Mouse (Mus musculus) forebrain, postnatal 0 days (tissue): ENCODE measurements around the gene Ankrd44. TPM values are rescaled to one million over a fixed set of nuclear protein-coding genes. Genes with fewer than 3 reads are reported as not detected.

ENCODE experiments used
- ATAC-seq: fragments of 200-750 bp; cut with Nextera tagmentation; 2 replicates; pipeline ENCODE4 v1.8.0; 2017; ENCODE audit warnings: mild to moderate bottlenecking, moderate library complexity
- DNase-seq: peaks from one replicate; pipeline ENCODE4 v3.0.0-alpha.2; 2015
- H3K27ac ChIP-seq: fragments of 300-500 bp; sonication (generic); 2 replicates; pipeline ENCODE4 v1.5.1; 2014; ENCODE audit warnings: low read depth, mild to moderate bottlenecking, antibody characterized with exemption, low read length, moderate library complexity, mixed read lengths
- H3K27me3 ChIP-seq: fragments of 300-500 bp; sonication (generic); 2 replicates; pipeline ENCODE4 v1.6.1; 2014; ENCODE audit warnings: mild to moderate bottlenecking, low read length, mixed read lengths; ENCODE audit not compliant: insufficient read depth
- H3K36me3 ChIP-seq: fragments of 300-500 bp; sonication (generic); 2 replicates; pipeline ENCODE4 v1.6.1; 2014; ENCODE audit warnings: mild to moderate bottlenecking, moderate library complexity; ENCODE audit not compliant: insufficient read depth
- H3K4me1 ChIP-seq: fragments of 300-500 bp; sonication (generic); 2 replicates; pipeline ENCODE4 v1.6.1; 2014; ENCODE audit warnings: antibody characterized with exemption; ENCODE audit not compliant: insufficient read depth
- H3K4me2 ChIP-seq: fragments of 300-500 bp; sonication (generic); 2 replicates; pipeline ENCODE4 v1.6.1; 2014; ENCODE audit warnings: low read depth, mild to moderate bottlenecking, moderate library complexity
- H3K4me3 ChIP-seq: fragments of 300-500 bp; sonication (generic); 2 replicates; pipeline ENCODE4 v1.5.1; 2014; ENCODE audit warnings: low read depth, low read length, mixed read lengths
- H3K9ac ChIP-seq: fragments of 300-500 bp; sonication (generic); 2 replicates; pipeline ENCODE4 v1.6.1; 2014; ENCODE audit warnings: mild to moderate bottlenecking
- H3K9me3 ChIP-seq: fragments of 300-500 bp; sonication (generic); 2 replicates; pipeline ENCODE4 v1.6.1; 2016; ENCODE audit warnings: low read length
- CTCF ChIP-seq: sonication (generic); IDR thresholded peaks from 2 replicates; pipeline ENCODE4 v1.5.1; 2016; ENCODE audit warnings: antibody characterized with exemption, control low read depth, low read depth
- WGBS: fragments of 180-500 bp; shearing (Covaris S2); extraction: QIAGEN DNeasy Blood & Tissue Kit; methylation state at CpG from one replicate; pipeline ENCODE4 v1.1.7; 2014; 5-methylcytosine and 5-hydroxymethylcytosine counted together
- polyA plus RNA-seq: library from polyadenylated mRNA; unstranded; fragments of >200 nt; fragmentation: Nextera tagmentation; extraction: Ambion mirVana; gene quantifications from 2 replicates; pipeline ENCODE4 v1.2.1, GENCODE M21; 2015
- total RNA-seq: library from RNA; depleted of rRNA; stranded (reverse); fragments of >200 nt; gene quantifications from 2 replicates; pipeline ENCODE4 v1.2.3, GENCODE M21; 2014

Ankrd44 gene
- total and polyA plus RNA-seq, 2 experiments from 2014 or later: 12.8 to 88.1 TPM

GRCm38 (mm10) chr1:54691824-54692223 lies 234.4 kb downstream of the Ankrd44 start:
- no peak for ATAC-seq
- H3K27me3 ChIP-seq: no peaks in the 10 kb centered on the region
- TF ChIP-seq CTCF: no peak
- no peak overlapping the region for H3K4me2 ChIP-seq
- H3K36me3 ChIP-seq: no peaks in the 10 kb centered on the region
- no peak overlapping the region for H3K27ac ChIP-seq
- H3K4me1 ChIP-seq: no peaks in the 10 kb centered on the region
- no peak overlapping the region for H3K4me3 ChIP-seq
- H3K9ac ChIP-seq: no peak overlapping the region
- no peaks in the 10 kb centered on the region for H3K9me3 ChIP-seq
- DNase-seq: no peak

DNA sequence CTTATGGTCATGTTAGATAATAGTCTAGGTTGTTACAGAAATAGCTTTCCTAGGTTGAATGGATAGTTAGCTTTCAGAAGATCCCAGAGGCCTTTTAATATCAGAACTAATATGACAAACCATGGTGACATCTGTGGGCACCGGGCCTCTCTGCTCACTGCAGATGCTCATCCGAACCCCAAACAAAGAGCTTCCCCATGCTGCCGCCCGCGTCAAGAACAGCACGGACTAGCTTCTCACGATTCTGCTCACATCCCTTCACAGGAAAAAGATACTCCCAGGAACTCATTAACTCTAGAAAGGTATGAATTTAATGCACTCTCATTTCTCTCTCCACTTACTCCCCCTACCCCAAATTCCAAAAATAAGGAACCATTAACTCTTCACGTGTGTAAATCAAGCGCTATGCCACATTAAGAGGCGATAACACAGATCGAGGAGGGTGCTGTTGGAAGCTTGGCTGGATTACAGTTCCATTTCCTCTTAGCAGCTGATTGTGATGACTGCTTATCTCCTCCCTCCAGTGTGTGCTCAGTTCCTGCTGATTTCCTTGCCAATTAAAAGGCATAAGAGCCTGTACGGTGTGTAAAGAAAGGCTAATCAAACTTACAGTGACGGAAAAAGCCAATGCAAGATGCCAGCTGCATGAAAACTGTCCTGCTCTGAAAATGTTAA lies 235.8 kb downstream of the Ankrd44 start:
- no peaks in the 10 kb centered on the region for H3K36me3 ChIP-seq
- H3K9ac ChIP-seq: peak overlapping the region; percentile 26; the same call in 1 of the 2 replicates
- WGBS: 37% methylated on average over 13 of the region's 13 CpGs
- no peaks in the 10 kb centered on the region for H3K9me3 ChIP-seq
- DNase-seq (peak; percentile 64), ATAC-seq (peak; percentile 95)
- H3K4me3 ChIP-seq: no peak overlapping the region
- H3K4me1 ChIP-seq: no peaks in the 10 kb centered on the region
- peak overlapping the region; percentile 32 for H3K4me2 ChIP-seq
- H3K27ac ChIP-seq: peak overlapping the region; percentile 50; the same call in 1 of the 2 replicates
- TF ChIP-seq CTCF: no peak
- no peaks in the 10 kb centered on the region for H3K27me3 ChIP-seq

DNA sequence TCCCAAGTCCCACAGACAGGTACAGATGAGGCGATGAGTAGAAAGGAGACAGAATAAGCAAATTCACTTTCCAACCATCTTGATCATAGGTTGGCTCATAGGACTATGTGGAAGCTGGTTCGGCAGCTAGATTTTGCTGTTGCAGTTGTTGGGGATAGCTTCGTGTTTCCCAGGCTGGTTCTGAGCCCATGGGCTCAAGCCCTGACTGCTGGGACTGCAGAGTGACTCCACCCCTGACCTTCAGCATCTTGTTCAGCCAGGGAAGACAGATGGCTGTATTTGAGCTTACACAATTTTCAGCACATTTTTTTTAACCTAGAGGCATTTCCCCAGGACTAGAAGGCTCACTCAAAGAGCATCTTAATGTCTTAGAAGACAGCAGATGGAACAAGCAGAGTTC lies 237.7 kb downstream of the Ankrd44 start:
- Histone ChIP-seq H3K27me3 (no peaks in the 10 kb centered on the region), H3K4me2 (no peak overlapping the region), H3K27ac (no peak overlapping the region), H3K4me1 (no peaks in the 10 kb centered on the region), H3K4me3 (no peak overlapping the region), H3K9me3 (no peaks in the 10 kb centered on the region), H3K9ac (no peak overlapping the region), H3K36me3 (no peaks in the 10 kb centered on the region)
- WGBS: 91% methylated on average over 3 of the region's 3 CpGs
- TF ChIP-seq CTCF: no peak
- ATAC-seq (no peak), DNase-seq (no peak)

DNA sequence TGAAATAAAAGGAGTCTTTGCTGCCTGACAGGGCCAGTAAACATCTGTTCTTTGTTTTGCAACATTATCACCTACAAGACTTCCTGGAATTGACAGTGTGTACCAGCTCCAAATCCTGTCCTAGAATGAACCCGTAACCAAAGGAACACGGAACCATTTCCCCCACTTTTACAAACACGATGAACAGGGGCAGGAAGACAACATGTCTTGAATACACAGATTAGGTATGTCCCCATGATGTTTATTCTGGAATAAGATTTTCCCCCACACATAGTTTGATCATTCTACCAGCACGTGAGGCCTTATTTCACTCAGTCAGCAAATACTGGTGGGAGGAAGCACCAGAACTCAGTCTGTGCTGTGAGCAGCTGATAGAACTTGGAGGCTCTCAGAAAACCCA lies 241.9 kb downstream of the Ankrd44 start:
- Histone ChIP-seq H3K4me1 (no peaks in the 10 kb centered on the region), H3K4me3 (no peak overlapping the region), H3K27ac (no peak overlapping the region), H3K27me3 (no peaks in the 10 kb centered on the region), H3K9me3 (no peaks in the 10 kb centered on the region), H3K9ac (no peak overlapping the region), H3K4me2 (no peak overlapping the region), H3K36me3 (no peaks in the 10 kb centered on the region; the same call in 1 of the 2 replicates)
- TF ChIP-seq CTCF: no peak
- 95% methylated on average over 4 of the region's 4 CpGs for WGBS
- ATAC-seq (no peak), DNase-seq (no peak)

- no peaks in the 10 kb centered on the region for H3K4me1 ChIP-seq
- H3K36me3 ChIP-seq: no peaks in the 10 kb centered on the region; the same call in 1 of the 2 replicates
- no peak overlapping the region for H3K4me2 ChIP-seq
- ATAC-seq: no peak
- no peaks in the 10 kb centered on the region for H3K27me3 ChIP-seq
- H3K9me3 ChIP-seq: no peaks in the 10 kb centered on the region
- no peak for DNase-seq
- H3K27ac ChIP-seq: no peak overlapping the region
- no peak for TF ChIP-seq CTCF
- no peak overlapping the region for H3K4me3 ChIP-seq
- WGBS: 84% methylated on average over 1 of the region's 1 CpGs
- no peak overlapping the region for H3K9ac ChIP-seq
Observed at GRCm38 (mm10) chr1:54679556-54679955, 246.6 kb downstream of the Ankrd44 start.

DNA sequence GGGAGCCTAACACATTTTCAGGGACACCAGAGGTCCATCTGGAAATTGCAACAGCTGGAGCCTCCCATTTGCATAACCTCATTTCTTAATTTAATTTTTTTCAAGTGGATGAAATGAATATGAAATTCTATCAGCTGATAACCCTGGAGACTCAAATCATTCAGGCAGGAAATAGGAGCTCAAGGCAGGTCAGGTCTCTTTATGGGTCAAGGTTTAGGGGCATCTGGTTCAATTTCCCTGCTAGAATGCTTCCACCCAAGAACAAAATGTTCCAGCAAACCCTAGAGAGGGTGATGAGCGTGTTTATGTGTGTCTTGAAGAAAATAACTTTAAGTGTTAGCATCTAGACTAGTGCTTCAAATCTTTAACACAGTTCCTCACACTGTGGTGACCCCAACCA lies 248.2 kb downstream of the Ankrd44 start:
- no peak overlapping the region for H3K4me3 ChIP-seq
- no peak overlapping the region for H3K4me2 ChIP-seq
- DNase-seq (no peak), ATAC-seq (no peak)
- H3K9me3 ChIP-seq: no peaks in the 10 kb centered on the region
- H3K27ac ChIP-seq: no peak overlapping the region
- H3K9ac ChIP-seq: no peak overlapping the region
- no peaks in the 10 kb centered on the region for H3K4me1 ChIP-seq
- TF ChIP-seq CTCF: no peak
- 83% methylated on average over 1 of the region's 1 CpGs for WGBS
- H3K36me3 ChIP-seq: no peaks in the 10 kb centered on the region; the same call in 1 of the 2 replicates
- H3K27me3 ChIP-seq: no peaks in the 10 kb centered on the region

- no peak overlapping the region for H3K4me2 ChIP-seq
- ATAC-seq: no peak
- H3K27me3 ChIP-seq: no peaks in the 10 kb centered on the region
- peak; percentile 22 for TF ChIP-seq CTCF
- no peaks in the 10 kb centered on the region; the same call in 1 of the 2 replicates for H3K36me3 ChIP-seq
- H3K27ac ChIP-seq: no peak overlapping the region
- 60% methylated on average over 5 of the region's 5 CpGs for WGBS
- H3K9me3 ChIP-seq: no peaks in the 10 kb centered on the region
- H3K4me1 ChIP-seq: no peaks in the 10 kb centered on the region
- no peak overlapping the region for H3K9ac ChIP-seq
- no peak for DNase-seq
- H3K4me3 ChIP-seq: no peak overlapping the region
Observed at GRCm38 (mm10) chr1:54675478-54675877, 250.7 kb downstream of the Ankrd44 start.
